11 mouse cellular contexts compared by ENCODE assay signal in genomic region chr12:98050500-98050899, GRCm38 (mm10).
DNase-seq lines count a peak whose midpoint lies in the region; ATAC-seq and TF ChIP-seq lines count a peak whose summit lies in the region.
"Had no signal": no experiment of that assay in that cellular context is flagged by ENCODE, and none has a peak within 500 bp of the region (broad histone marks: within the 10 kb centered on the region; RNA-seq: fewer than 3 reads in every experiment).

No protein-coding gene starts in this region.

- no peaks in the 10 kb centered on the region for H3K36me3 ChIP-seq in hindbrain, postnatal 0 days (ENCODE audit: insufficient read depth, low read length)
- no peaks in the 10 kb centered on the region for H3K36me3 ChIP-seq in hindbrain, embryonic 12.5 days
- no peaks in the 10 kb centered on the region for H3K36me3 ChIP-seq in midbrain, postnatal 0 days (ENCODE audit: insufficient read depth, low read length)
- H3K36me3 ChIP-seq in midbrain, embryonic 10.5 days, result no peaks in the 10 kb centered on the region
- no peaks in the 10 kb centered on the region for H3K36me3 ChIP-seq in neural tube, embryonic 14.5 days (ENCODE audit: control insufficient read depth, insufficient read depth, low read length)

- no peak overlapping the region for H3K9ac ChIP-seq in hindbrain, postnatal 0 days (replicated peaks; ENCODE audit: low read length)
- H3K9ac ChIP-seq in hindbrain, embryonic 12.5 days, result no peak overlapping the region
- H3K9ac ChIP-seq in midbrain, postnatal 0 days (replicated peaks; ENCODE audit: low read length, poor library complexity, severe bottlenecking), result no peak overlapping the region
- no peak overlapping the region for H3K9ac ChIP-seq in neural tube, embryonic 14.5 days (replicated peaks; ENCODE audit: low read depth, low read length)

- TF ChIP-seq POLR2A in embryonic fibroblast, embryonic 13.5 days (IDR thresholded peaks at IDR 0.05; ENCODE audit: low read depth, low read length), result no peak

- H3K27ac ChIP-seq in hindbrain, postnatal 0 days, result no peak overlapping the region
- no peak overlapping the region for H3K27ac ChIP-seq in hindbrain, embryonic 12.5 days
- no peak overlapping the region for H3K27ac ChIP-seq in midbrain, postnatal 0 days (ENCODE audit: low read depth, low read length)
- H3K27ac ChIP-seq in midbrain, embryonic 10.5 days (replicated peaks), result no peak overlapping the region
- H3K27ac ChIP-seq in embryonic fibroblast, embryonic 13.5 days (ENCODE audit: insufficient read depth, low read length), result peak overlapping the region; percentile 52; the same call in 1 of the 2 replicates
- no peak overlapping the region for H3K27ac ChIP-seq in neural tube, embryonic 14.5 days (ENCODE audit: low read depth, low read length)
- H3K27ac ChIP-seq: heart, adult 2 months had no signal

- H3K4me1 ChIP-seq in hindbrain, postnatal 0 days (ENCODE audit: insufficient read depth, low read length), result no peaks in the 10 kb centered on the region
- peaks cover 15% of the 10 kb centered on the region for H3K4me1 ChIP-seq in hindbrain, embryonic 12.5 days
- H3K4me1 ChIP-seq in midbrain, postnatal 0 days (ENCODE audit: insufficient read depth, low read length), result no peaks in the 10 kb centered on the region
- peaks cover 37% of the 10 kb centered on the region for H3K4me1 ChIP-seq in midbrain, embryonic 10.5 days
- H3K4me1 ChIP-seq in embryonic fibroblast, embryonic 13.5 days (ENCODE audit: control insufficient read depth, insufficient read depth, low read length), result peaks cover 7% of the 10 kb centered on the region
- peaks cover 11% of the 10 kb centered on the region; the same call in 1 of the 2 replicates for H3K4me1 ChIP-seq in neural tube, embryonic 14.5 days (ENCODE audit: control insufficient read depth, insufficient read depth, low read length)

- H3K27me3 ChIP-seq in hindbrain, postnatal 0 days (ENCODE audit: insufficient read depth, low read length), result no peaks in the 10 kb centered on the region
- H3K27me3 ChIP-seq in hindbrain, embryonic 12.5 days, result no peaks in the 10 kb centered on the region
- H3K27me3 ChIP-seq in midbrain, postnatal 0 days (ENCODE audit: insufficient read depth, low read length), result no peaks in the 10 kb centered on the region
- H3K27me3 ChIP-seq in midbrain, embryonic 10.5 days (ENCODE audit: low read depth, poor library complexity, severe bottlenecking), result no peaks in the 10 kb centered on the region; the same call in 1 of the 2 replicates
- H3K27me3 ChIP-seq in neural tube, embryonic 14.5 days (ENCODE audit: control insufficient read depth, insufficient read depth, low read length), result no peaks in the 10 kb centered on the region

- DNase-seq in hindbrain, postnatal 0 days (ENCODE audit: low spot score), result peak; percentile 7
- peak; percentile 9 for DNase-seq in midbrain, postnatal 0 days (ENCODE audit: low spot score)
- DNase-seq in midbrain, embryonic 10.5 days (ENCODE audit: low spot score), result no peak
- no peak for DNase-seq in left cerebral cortex, postnatal 10 days (ENCODE audit: extremely low spot score in 1 of 2, low spot score in 2 of 2)
- DNase-seq: heart, adult 2 months; layer of hippocampus, postnatal 36 days had no signal

- intact Hi-C loops in left cerebral cortex, postnatal 10 days (cut with DNase I), result no loop called here

- TF ChIP-seq CTCF in hindbrain, postnatal 0 days (IDR thresholded peaks at IDR 0.05; ENCODE audit: low read depth), result no peak
- TF ChIP-seq CTCF in midbrain, postnatal 0 days (IDR thresholded peaks at IDR 0.05), result no peak
- no peak for TF ChIP-seq CTCF in embryonic fibroblast, embryonic 13.5 days (IDR thresholded peaks at IDR 0.05; ENCODE audit: borderline replicate concordance, insufficient read depth, low read length)

- H3K9me3 ChIP-seq in hindbrain, postnatal 0 days (ENCODE audit: low read length), result no peaks in the 10 kb centered on the region
- H3K9me3 ChIP-seq in hindbrain, embryonic 12.5 days (replicated peaks), result no peaks in the 10 kb centered on the region
- no peaks in the 10 kb centered on the region for H3K9me3 ChIP-seq in midbrain, postnatal 0 days (ENCODE audit: low read length)
- H3K9me3 ChIP-seq in midbrain, embryonic 10.5 days (replicated peaks), result no peaks in the 10 kb centered on the region
- no peaks in the 10 kb centered on the region for H3K9me3 ChIP-seq in neural tube, embryonic 14.5 days (ENCODE audit: control insufficient read depth, low read length)

- ATAC-seq in hindbrain, postnatal 0 days, result no peak
- no peak for ATAC-seq in hindbrain, embryonic 12.5 days (ENCODE audit: low FRiP score)
- ATAC-seq in midbrain, postnatal 0 days (ENCODE audit: low FRiP score), result no peak
- ATAC-seq in neural tube, embryonic 14.5 days (ENCODE audit: low read depth), result peak; percentile 46; the same call in 1 of the 2 replicates
- no peak for ATAC-seq in activated CD4-positive, CD25-positive, alpha-beta regulatory T cell, adult 4 months
- ATAC-seq: hindbrain, embryonic 16.5 days had no signal

- WGBS in hindbrain, postnatal 0 days, result 10% methylated on average over 1 of the region's 1 CpGs
- 19% methylated on average over 1 of the region's 1 CpGs for WGBS in hindbrain, embryonic 12.5 days
- 16% methylated on average over 1 of the region's 1 CpGs for WGBS in midbrain, postnatal 0 days
- 49% methylated on average over 1 of the region's 1 CpGs for WGBS in midbrain, embryonic 10.5 days
- 10% methylated on average over 1 of the region's 1 CpGs for WGBS in neural tube, embryonic 14.5 days

- no peak overlapping the region for H3K4me2 ChIP-seq in hindbrain, postnatal 0 days (ENCODE audit: low read depth, low read length)
- no peak overlapping the region for H3K4me2 ChIP-seq in hindbrain, embryonic 12.5 days (replicated peaks)
- H3K4me2 ChIP-seq in midbrain, postnatal 0 days (ENCODE audit: low read depth, low read length, poor library complexity, severe bottlenecking), result no peak overlapping the region
- H3K4me2 ChIP-seq in neural tube, embryonic 14.5 days (ENCODE audit: low read depth, low read length), result no peak overlapping the region

- no peak overlapping the region for H3K4me3 ChIP-seq in hindbrain, postnatal 0 days (ENCODE audit: low read length)
- H3K4me3 ChIP-seq in hindbrain, embryonic 12.5 days, result no peak overlapping the region
- no peak overlapping the region for H3K4me3 ChIP-seq in midbrain, postnatal 0 days (ENCODE audit: low read depth, low read length)
- no peak overlapping the region for H3K4me3 ChIP-seq in midbrain, embryonic 10.5 days
- H3K4me3 ChIP-seq in embryonic fibroblast, embryonic 13.5 days (ENCODE audit: insufficient read depth, low read length), result no peak overlapping the region
- H3K4me3 ChIP-seq in neural tube, embryonic 14.5 days (ENCODE audit: low read depth, low read length), result no peak overlapping the region
- H3K4me3 ChIP-seq: heart, adult 2 months had no signal

Comparison
In these comparisons a context has a peak if more than half of its experiments do, and no peak if none do; other contexts are left out.
1. DNase-seq: peak in hindbrain, postnatal 0 days (single experiment) and midbrain, postnatal 0 days (single experiment); none in midbrain, embryonic 10.5 days (single experiment) and left cerebral cortex, postnatal 10 days (0 of 2).